Mouse (Mus musculus) bone marrow macrophage, adult 2 months (primary cell): Measurements from ENCODE around the gene Slc25a5. TPM values are rescaled to one million over a fixed set of nuclear protein-coding genes. Genes with fewer than 3 reads are reported as not detected.

Source experiments
- H3K27ac ChIP-seq: 2 replicates; pipeline ENCODE4 v1.5.1; 2012; ENCODE audit warnings: low read depth, low read length; ENCODE audit not compliant: insufficient read depth
- H3K4me1 ChIP-seq: 2 replicates; pipeline ENCODE4 v1.6.1; 2012; ENCODE audit warnings: low read length; ENCODE audit not compliant: control insufficient read depth, insufficient read depth
- H3K4me3 ChIP-seq: 2 replicates; pipeline ENCODE4 v1.5.1; 2012; ENCODE audit warnings: mild to moderate bottlenecking, low read length, moderate library complexity; ENCODE audit not compliant: insufficient read depth
- CTCF ChIP-seq: IDR thresholded peaks from 2 replicates; pipeline ENCODE4 v1.5.1; 2012; ENCODE audit warnings: low read depth, mild to moderate bottlenecking, low read length, moderate library complexity
- POLR2A ChIP-seq: IDR thresholded peaks from 2 replicates; pipeline ENCODE4 v1.6.1; 2012; ENCODE audit warnings: mild to moderate bottlenecking, low read depth, low read length, borderline replicate concordance
- polyA plus RNA-seq: library from polyadenylated mRNA; stranded (reverse); fragments of >200 nt; gene quantifications from 2 replicates; pipeline ENCODE4 v1.2.4, GENCODE M21; 2012; ENCODE audit not compliant: missing spikeins, insufficient read depth, insufficient read length

Slc25a5 gene
- polyA plus RNA-seq, 1 experiment: 263 TPM

DNA sequence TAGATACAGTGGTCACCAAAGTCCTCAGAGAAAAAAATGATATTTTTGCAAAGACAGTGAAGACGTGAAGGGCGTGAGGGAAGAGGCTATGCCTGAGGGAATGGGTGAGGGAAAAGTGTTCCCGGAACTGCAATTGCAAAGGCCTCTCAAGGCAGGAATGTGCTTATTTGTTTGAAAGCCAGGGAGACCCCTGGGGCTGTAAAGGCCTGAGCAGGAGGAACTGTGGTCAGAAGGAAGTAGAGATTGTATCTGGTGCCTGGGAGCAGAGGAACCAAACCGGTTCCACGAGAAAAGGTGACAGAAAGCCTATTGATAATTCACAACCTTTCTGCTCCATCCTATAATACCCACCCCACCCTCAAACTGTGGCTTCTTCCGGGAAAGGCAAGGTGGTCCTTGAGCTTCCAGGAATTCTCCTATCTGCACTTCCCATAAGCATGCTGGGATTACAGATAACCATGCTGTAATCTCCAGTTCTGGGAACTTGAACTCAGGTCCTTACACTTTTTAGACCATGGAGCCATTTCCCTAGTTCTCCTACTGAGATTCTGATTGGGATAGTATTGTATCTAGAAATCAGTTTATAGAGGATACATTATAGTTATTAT lies 41.7 kb downstream of the Slc25a5 start:
- no peak for TF ChIP-seq CTCF
- TF ChIP-seq POLR2A: no peak
- Histone ChIP-seq H3K4me1 (peaks cover 17% of the 10 kb centered on the region), H3K4me3 (no peak overlapping the region), H3K27ac (no peak overlapping the region)

GRCm38 (mm10) chrX:36839391-36839790 lies 43.9 kb downstream of the Slc25a5 start:
- no peak overlapping the region for H3K4me3 ChIP-seq
- peaks cover 29% of the 10 kb centered on the region for H3K4me1 ChIP-seq
- TF ChIP-seq POLR2A (no peak), CTCF (no peak)
- H3K27ac ChIP-seq: peak overlapping the region; percentile 71

DNA sequence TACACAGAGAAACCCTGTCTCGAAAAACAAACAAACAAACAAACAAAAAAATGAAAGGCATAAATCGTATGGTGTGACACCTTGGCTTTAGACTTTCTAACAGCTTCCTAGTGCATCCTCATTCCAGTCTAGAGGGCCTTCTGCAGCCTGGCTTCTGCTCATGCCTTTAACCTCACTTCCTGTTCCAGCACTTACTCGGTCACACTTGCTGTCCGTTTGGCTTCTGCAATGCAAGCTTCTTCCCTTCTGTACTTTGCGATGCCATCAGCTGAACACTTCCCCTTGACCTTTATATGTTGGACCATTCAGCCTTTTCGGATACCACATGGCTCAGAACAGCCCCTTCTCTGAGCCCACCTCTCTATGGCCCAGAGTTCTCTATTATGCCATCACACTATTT lies 46.2 kb downstream of the Slc25a5 start:
- Histone ChIP-seq H3K4me3 (no peak overlapping the region), H3K27ac (peak overlapping the region; percentile 65), H3K4me1 (peaks cover 29% of the 10 kb centered on the region)
- no peak for TF ChIP-seq POLR2A
- TF ChIP-seq CTCF: no peak

DNA sequence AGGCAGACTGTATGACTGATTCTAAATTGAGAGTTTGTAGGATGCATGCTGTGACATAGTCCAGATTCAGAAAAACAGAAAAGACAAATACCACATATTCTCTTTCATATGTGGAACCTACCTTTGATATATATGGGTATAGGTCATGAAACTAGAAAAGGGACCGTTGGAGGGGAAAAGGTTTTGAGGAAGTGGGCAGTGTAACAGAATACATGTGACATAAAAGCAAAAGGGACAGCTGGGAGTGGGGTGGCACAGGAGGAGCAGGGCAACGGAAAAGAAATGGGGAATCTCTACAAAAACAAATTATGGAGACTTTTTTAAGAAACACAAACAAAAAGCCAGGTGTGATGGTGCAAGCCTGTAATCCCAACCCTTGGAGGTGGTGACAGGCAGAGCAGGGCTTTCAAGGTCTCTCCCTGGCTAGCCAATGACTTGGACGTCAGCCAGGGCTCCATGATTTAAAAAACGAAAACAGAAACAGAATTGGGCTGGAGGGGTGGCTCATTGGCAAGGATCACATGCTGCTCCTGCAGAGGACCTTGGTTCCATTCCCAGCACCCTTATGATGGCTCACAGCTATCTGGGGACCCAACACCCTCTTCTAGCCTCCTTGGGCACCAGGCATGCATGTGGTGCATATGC lies 48.0 kb downstream of the Slc25a5 start:
- Histone ChIP-seq H3K4me1 (peaks cover 29% of the 10 kb centered on the region), H3K27ac (peak overlapping the region; percentile 86), H3K4me3 (no peak overlapping the region)
- TF ChIP-seq POLR2A (no peak), CTCF (no peak)

- H3K4me3 ChIP-seq: no peak overlapping the region
- H3K4me1 ChIP-seq: peaks cover 12% of the 10 kb centered on the region
- no peak for TF ChIP-seq CTCF
- TF ChIP-seq POLR2A: no peak
- H3K27ac ChIP-seq: no peak overlapping the region
These were observed 51.7 kb downstream of the Slc25a5 start for GRCm38 (mm10) chrX:36847152-36847551.

Other genes with a start within 250 kb of the Slc25a5 start
- gene Pgrmc1, start 197.4 kb upstream of the Slc25a5 start, polyA plus RNA-seq: 55.7 and 59.8 TPM in 2 replicates
- 1.1 and 2.1 TPM in 2 replicates for gene Akap17b, start 150.3 kb upstream of the Slc25a5 start, polyA plus RNA-seq
- 5.8 and 6.4 TPM in 2 replicates for gene Slc25a43, start 52.0 kb upstream of the Slc25a5 start, polyA plus RNA-seq
- gene Ube2a, start 78.2 kb downstream of the Slc25a5 start, polyA plus RNA-seq: 72.7 and 93.4 TPM in 2 replicates
- 38.2 and 42.6 TPM in 2 replicates for gene C330007P06Rik, start 78.5 kb downstream of the Slc25a5 start, polyA plus RNA-seq
- gene Nkrf, start 107.2 kb downstream of the Slc25a5 start, polyA plus RNA-seq: 1.9 and 3.2 TPM in 2 replicates
- 10.2 and 10.5 TPM in 2 replicates for gene Sept6, start 196.1 kb downstream of the Slc25a5 start, polyA plus RNA-seq